Mouse (Mus musculus) embryonic fibroblast, embryonic 13.5 days (primary cell): ENCODE data around the gene Ska3.

Experiments
- CTCF ChIP-seq: IDR thresholded peaks from 2 replicates; pipeline ENCODE4 v1.5.1; 2011; ENCODE audit warnings: mild to moderate bottlenecking, control low read depth, low read length, moderate library complexity, borderline replicate concordance; ENCODE audit not compliant: insufficient read depth
- POLR2A ChIP-seq: IDR thresholded peaks from 2 replicates; pipeline ENCODE4 v1.6.1; 2011; ENCODE audit warnings: low read depth, mild to moderate bottlenecking, control low read depth, low read length, moderate library complexity

- no peak for TF ChIP-seq POLR2A
- TF ChIP-seq CTCF = no peak
Observed at GRCm38 (mm10) chr14:57848646-57849045, 22.7 kb upstream of the Ska3 start.
